Mouse (Mus musculus): Measurements from ENCODE around the gene Gata3. TPM values are rescaled to one million over a fixed set of nuclear protein-coding genes. Genes with fewer than 3 reads are reported as not detected.

Gene Gata3
- polyA plus RNA-seq, 1 experiment: 1.3 TPM

DNA sequence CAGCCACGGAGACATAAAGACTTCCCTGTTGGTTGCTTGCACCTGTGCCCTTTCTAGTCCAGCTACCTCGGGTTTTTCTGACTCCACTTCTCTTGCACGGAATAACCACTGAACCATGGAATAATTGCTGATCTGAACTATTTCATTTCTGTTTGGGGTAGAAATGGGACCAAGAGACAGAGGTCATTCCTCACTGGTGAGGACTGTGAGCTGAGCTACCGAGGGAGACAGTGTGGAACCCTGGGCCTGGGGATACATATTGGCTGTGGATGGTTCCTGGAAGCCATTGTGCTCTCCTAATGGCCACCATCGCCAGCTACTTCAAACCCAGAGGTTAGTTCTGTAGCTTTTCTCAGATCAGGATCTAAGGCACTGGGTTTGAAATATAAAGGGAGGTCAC, 1.1 kb upstream of the Gata3 start:
- no peak for DNase-seq
- whole genome bisulfite sequencing: 9% methylated on average over 5 of the region's 5 CpGs
- TF ChIP-seq CTCF (IDR thresholded peaks at IDR 0.05; ENCODE audit: borderline replicate concordance, insufficient read depth, low read depth, low read length) (no peak), POLR2A (IDR thresholded peaks at IDR 0.05; ENCODE audit: borderline replicate concordance, insufficient read depth, low read length) (no peak)

DNA sequence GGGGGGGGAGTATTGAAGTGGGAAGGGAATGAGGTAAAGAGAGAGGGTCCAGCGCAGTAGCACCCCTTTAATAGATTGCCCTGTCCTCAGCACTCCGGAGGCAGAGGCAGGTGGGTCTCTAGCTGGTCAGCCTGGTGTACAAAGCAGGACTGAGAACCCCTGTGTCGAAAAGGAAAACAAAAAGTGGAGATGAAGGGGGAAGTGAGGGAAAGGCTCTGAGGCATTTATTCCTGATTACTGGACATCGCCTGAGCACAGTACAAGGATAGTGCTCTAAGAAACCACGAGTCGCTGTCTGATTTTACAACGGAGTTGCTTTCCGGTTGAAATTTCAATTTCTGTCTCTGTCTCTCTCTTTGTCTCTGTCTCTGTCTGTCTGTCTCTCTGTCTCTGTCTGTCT, 417 bp upstream of the Gata3 start:
- TF ChIP-seq CTCF (IDR thresholded peaks at IDR 0.05; ENCODE audit: borderline replicate concordance, insufficient read depth, low read depth, low read length) (no peak), POLR2A (IDR thresholded peaks at IDR 0.05; ENCODE audit: borderline replicate concordance, insufficient read depth, low read length) (no peak)
- Histone ChIP-seq H3K4me1 (ENCODE audit: control insufficient read depth, insufficient read depth, low read length) (no peaks in the 10 kb centered on the region; the same call in 1 of the 2 replicates), H3K27ac (ENCODE audit: insufficient read depth, low read length) (no peak overlapping the region), H3K4me3 (replicated peaks; ENCODE audit: insufficient read depth, low read depth, low read length) (no peak overlapping the region), H3K27me3 (ENCODE audit: control insufficient read depth, insufficient read depth, low read length) (peaks cover 11% of the 10 kb centered on the region; the same call in 1 of the 2 replicates)
- 2% methylated on average over 8 of the region's 8 CpGs for WGBS
- DNase-seq: no peak

More for the DNA sequence above, 1.1 kb upstream of the Gata3 start:
- peaks cover 13% of the 10 kb centered on the region; the same call in 1 of the 2 replicates for H3K27me3 ChIP-seq (ENCODE audit: control insufficient read depth, insufficient read depth, low read length)
- H3K27ac ChIP-seq (ENCODE audit: insufficient read depth, low read length): no peak overlapping the region
- no peak overlapping the region for H3K4me3 ChIP-seq (replicated peaks; ENCODE audit: insufficient read depth, low read depth, low read length)
- H3K4me1 ChIP-seq (ENCODE audit: control insufficient read depth, insufficient read depth, low read length): no peaks in the 10 kb centered on the region; the same call in 1 of the 2 replicates

DNA sequence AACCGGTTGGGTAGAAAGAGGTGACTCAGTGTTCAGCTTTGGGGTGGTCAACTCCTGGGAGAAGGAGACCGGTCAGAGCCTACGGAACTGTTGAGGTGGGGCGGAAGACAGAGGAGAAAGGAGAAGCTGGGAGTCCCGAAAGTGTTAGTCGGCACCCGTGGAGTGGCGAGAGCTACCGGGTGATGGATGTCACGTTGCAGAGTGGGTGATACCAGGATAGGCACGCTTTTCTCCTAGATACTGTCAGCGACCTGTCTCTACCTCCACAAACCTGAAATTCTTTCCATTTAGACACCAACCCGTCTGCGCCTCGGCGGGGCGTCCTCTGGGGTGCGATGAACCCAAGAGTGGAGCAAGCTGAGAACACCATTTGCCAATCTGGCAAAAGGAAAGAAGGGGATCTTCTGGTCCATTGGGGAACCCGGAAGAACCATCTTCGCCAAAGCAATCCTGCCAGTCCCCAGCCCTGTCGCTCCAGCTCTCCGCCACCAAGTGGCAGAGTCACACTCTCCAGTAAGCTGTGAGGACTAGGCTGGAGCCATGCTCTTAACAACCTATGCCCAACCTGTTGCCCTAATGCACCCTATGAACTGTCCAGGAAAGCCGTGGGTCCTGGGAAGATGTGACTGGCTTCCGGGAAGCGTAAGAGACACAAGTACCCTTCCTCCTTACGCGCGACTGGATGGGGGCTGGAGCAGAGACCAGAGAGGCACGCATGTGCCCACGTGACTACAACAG, 752 bp downstream of the Gata3 start, which contains the start of gene 9230102O04Rik:
Gene 9230102O04Rik, minus strand, starts transcription at position 628 of the 738 bp plus-strand sequence.
- peaks cover 18% of the 10 kb centered on the region; the same call in 1 of the 2 replicates for H3K27me3 ChIP-seq (ENCODE audit: control insufficient read depth, insufficient read depth, low read length)
- no peak for TF ChIP-seq POLR2A (IDR thresholded peaks at IDR 0.05; ENCODE audit: borderline replicate concordance, insufficient read depth, low read length)
- no peak for TF ChIP-seq CTCF (IDR thresholded peaks at IDR 0.05; ENCODE audit: borderline replicate concordance, insufficient read depth, low read depth, low read length)
- no peak within 1 kb of the TSS for H3K27ac ChIP-seq (ENCODE audit: insufficient read depth, low read length)
- no peak for DNase-seq
- 1% methylated on average over 30 of the region's 30 CpGs for WGBS
- no peak within 1 kb of the TSS for H3K4me3 ChIP-seq (replicated peaks; ENCODE audit: insufficient read depth, low read depth, low read length)
- no peaks in the 10 kb centered on the region for H3K4me1 ChIP-seq (ENCODE audit: control insufficient read depth, insufficient read depth, low read length)

DNA sequence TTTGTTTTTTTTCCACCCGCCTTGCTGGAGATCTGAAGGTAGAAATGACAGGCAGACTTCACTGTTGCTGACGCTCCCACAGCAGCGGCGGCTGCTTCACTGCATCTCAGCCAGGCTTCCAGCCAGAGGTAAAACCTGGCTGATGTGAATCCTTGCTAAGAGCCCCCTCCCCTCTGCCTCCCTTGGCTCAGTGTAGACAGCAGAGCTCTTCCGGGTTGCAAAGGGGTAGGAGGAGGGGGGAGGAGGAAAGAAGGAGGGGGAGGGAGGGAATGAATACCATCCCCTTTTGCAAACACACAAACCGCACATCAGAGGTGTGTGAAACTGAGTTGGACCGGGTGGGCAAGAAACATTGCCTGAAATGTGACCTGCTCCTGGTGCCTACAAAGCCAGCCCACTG, 2.2 kb downstream of the Gata3 start:
- H3K4me1 ChIP-seq (ENCODE audit: control insufficient read depth, insufficient read depth, low read length): no peaks in the 10 kb centered on the region
- no peak for TF ChIP-seq CTCF (IDR thresholded peaks at IDR 0.05; ENCODE audit: borderline replicate concordance, insufficient read depth, low read depth, low read length)
- TF ChIP-seq POLR2A (IDR thresholded peaks at IDR 0.05; ENCODE audit: borderline replicate concordance, insufficient read depth, low read length): no peak
- 2% methylated on average over 7 of the region's 7 CpGs for WGBS
- H3K27ac ChIP-seq (ENCODE audit: insufficient read depth, low read length): no peak overlapping the region
- DNase-seq: no peak
- H3K27me3 ChIP-seq (ENCODE audit: control insufficient read depth, insufficient read depth, low read length): peaks cover 30% of the 10 kb centered on the region; the same call in 1 of the 2 replicates
- no peak overlapping the region for H3K4me3 ChIP-seq (replicated peaks; ENCODE audit: insufficient read depth, low read depth, low read length)

DNA sequence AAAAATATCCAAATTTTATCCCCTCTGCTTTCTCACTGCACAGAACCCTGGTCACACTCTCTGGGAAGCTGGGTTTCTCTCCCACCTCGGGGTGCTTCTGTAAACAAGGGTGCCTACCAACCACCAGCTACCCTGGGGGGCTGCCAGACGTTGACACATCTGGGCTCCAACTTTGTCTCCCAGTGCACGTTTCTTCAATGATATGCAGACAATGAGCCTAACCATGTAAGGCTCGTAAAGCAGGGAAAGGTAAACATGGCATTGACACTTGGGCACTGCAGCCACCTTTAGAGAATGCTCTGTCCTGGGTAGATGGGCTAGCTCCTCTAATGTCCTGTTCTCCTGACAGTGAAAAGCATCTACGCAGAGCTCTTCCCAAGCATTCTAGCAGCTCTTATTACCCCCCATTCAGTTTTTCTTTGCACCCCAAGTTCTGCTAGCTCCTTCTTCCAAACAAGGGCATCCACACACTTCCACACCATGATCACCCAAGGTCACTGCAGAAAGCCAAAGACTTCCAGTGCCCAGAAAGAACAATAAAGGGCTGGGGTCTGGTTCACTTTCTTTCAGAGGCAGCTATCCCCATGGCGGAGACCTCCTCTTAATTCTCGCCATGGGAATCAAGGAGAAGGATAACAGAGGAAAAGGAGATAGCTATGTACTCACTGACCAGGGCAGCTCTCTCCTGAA, 2.8 kb downstream of the Gata3 start:
- Histone ChIP-seq H3K27ac (ENCODE audit: insufficient read depth, low read length) (no peak overlapping the region), H3K27me3 (ENCODE audit: control insufficient read depth, insufficient read depth, low read length) (peaks cover 35% of the 10 kb centered on the region), H3K4me3 (replicated peaks; ENCODE audit: insufficient read depth, low read depth, low read length) (no peak overlapping the region), H3K4me1 (ENCODE audit: control insufficient read depth, insufficient read depth, low read length) (no peaks in the 10 kb centered on the region; the same call in 1 of the 2 replicates)
- no peak for DNase-seq
- WGBS: 7% methylated on average over 7 of the region's 7 CpGs
- TF ChIP-seq CTCF (IDR thresholded peaks at IDR 0.05; ENCODE audit: borderline replicate concordance, insufficient read depth, low read depth, low read length): no peak
- TF ChIP-seq POLR2A (IDR thresholded peaks at IDR 0.05; ENCODE audit: borderline replicate concordance, insufficient read depth, low read length): no peak

DNA sequence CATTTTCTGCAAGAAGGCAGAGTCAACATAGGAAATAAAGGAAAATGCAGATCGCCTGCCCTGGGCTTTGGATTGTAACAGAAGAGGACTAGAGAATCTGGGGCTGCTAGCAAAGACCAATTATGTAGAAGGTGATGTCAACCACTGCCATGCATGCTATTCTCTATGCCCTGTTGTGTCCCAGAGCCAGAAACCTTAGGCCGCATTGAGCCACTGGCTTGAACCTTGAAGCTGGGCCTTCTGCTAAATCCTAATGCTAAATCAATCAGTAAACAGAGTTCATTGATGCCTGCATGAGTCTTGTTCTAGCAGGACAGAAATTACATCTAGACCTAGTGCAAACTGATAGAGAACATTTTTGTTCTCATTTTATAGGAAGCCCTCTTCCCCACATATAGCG, 3.8 kb downstream of the Gata3 start:
- Histone ChIP-seq H3K4me3 (replicated peaks; ENCODE audit: insufficient read depth, low read depth, low read length) (no peak overlapping the region), H3K4me1 (ENCODE audit: control insufficient read depth, insufficient read depth, low read length) (no peaks in the 10 kb centered on the region; the same call in 1 of the 2 replicates), H3K27ac (ENCODE audit: insufficient read depth, low read length) (no peak overlapping the region), H3K27me3 (ENCODE audit: control insufficient read depth, insufficient read depth, low read length) (peaks cover 37% of the 10 kb centered on the region)
- 34% methylated on average over 3 of the region's 3 CpGs for WGBS
- no peak for DNase-seq
- no peak for TF ChIP-seq POLR2A (IDR thresholded peaks at IDR 0.05; ENCODE audit: borderline replicate concordance, insufficient read depth, low read length)
- TF ChIP-seq CTCF (IDR thresholded peaks at IDR 0.05; ENCODE audit: borderline replicate concordance, insufficient read depth, low read depth, low read length): no peak

DNA sequence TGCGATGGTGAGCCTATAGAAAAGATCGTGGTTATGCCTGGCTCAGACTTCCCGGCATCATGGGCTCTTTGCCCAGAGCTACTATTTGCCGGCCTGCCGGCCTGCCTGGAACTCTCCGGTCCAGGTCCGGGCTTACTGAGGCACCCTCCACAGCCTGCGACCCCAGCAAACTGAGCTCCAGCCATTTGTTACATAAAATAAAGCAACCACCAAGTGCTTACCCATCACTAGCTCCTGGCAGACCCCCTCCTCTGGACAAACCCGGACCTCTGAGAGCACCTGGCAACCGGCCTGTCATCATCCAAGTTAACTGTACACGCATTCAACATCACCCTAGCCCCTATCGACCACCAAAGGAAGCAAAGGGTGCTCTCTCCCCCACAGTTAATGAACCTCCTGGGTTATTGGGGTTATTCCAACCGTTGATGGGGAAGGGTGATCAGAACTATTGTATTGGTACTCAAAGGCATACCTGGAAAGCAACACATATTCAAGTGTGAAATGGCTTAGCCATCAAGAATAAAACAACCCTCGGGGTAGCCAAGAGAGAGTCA, 4.5 kb downstream of the Gata3 start:
- no peak for DNase-seq

More for the DNA sequence above, 4.5 kb downstream of the Gata3 start:
- no peak overlapping the region for H3K27ac ChIP-seq (ENCODE audit: insufficient read depth, low read length)
- TF ChIP-seq POLR2A (IDR thresholded peaks at IDR 0.05; ENCODE audit: borderline replicate concordance, insufficient read depth, low read length): no peak
- 6% methylated on average over 14 of the region's 14 CpGs for WGBS
- no peaks in the 10 kb centered on the region; the same call in 1 of the 2 replicates for H3K4me1 ChIP-seq (ENCODE audit: control insufficient read depth, insufficient read depth, low read length)
- peaks cover 36% of the 10 kb centered on the region for H3K27me3 ChIP-seq (ENCODE audit: control insufficient read depth, insufficient read depth, low read length)
- H3K4me3 ChIP-seq (replicated peaks; ENCODE audit: insufficient read depth, low read depth, low read length): no peak overlapping the region

Measured in cerebellum, adult 2 months (tissue).